Mouse (Mus musculus) MEL-GATA-1-ER (cell line): Measurements from ENCODE around the gene Olfr1132.
"Not testable (repeated sequence)": the region's sequence is repeated elsewhere in the genome, so short reads cannot be mapped to it uniquely, and the experiment has no call there.

ENCODE experiments used
- DNase-seq: peaks from one replicate; pipeline ENCODE4 v3.0.0-alpha.2; 2012; ENCODE audit warnings: low read depth; ENCODE audit errors: extremely low read depth

The Olfr1132 gene

GRCm38 (mm10) chr2:87637435-87637834 lies at the start of gene Olfr1132:
Olfr1132 (minus strand) TSS chr2:87637535.
- no peak for DNase-seq

GRCm38 (mm10) chr2:87673564-87673963 lies 36.2 kb upstream of the Olfr1132 start, which contains the start of gene Olfr1135:
Olfr1135 (minus strand) TSS chr2:87673664.
- DNase-seq, result no peak

DNA sequence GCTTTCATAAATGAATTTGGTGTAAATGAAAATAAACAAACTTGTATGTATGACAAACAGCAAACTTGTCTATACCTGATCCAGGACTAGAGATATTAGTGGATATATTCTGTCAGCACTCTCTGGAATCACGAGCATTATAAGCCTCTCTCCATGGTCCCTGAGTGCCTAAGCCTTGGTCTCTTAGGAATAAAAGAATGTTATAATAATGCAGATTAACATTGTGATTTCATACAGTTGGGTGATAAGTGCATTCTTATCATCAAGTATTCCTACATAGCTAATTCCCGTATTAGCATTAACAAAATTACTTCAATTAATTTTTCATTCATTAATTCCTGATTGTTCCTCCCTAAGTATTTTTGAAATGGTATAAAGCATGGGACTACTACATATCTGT lies 21.0 kb upstream of the Olfr1132 start, which contains the start of gene Olfr1134:
Olfr1134 (minus strand) TSS at position 101 of the 400 bp plus-strand sequence.
- DNase-seq, result no peak

DNA sequence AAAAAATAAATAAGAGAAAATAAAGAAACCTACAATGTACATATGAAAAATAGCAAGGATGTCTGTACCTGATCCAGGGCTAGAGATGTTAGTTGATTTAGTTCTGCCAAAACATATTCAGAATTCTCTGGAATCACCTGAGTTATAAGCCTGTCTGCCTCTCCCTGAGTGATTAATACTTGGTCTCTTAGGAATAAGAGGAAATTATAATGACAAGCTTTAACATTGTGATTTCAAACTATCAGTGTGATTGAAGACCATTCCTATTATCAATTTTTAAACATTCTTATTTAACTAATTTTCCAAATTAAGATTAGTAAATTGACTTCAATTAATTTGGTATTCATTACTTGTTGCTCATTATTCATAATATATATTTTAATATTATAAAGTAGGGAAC lies 9.9 kb upstream of the Olfr1132 start, which contains the start of gene Olfr1133:
Olfr1133 (minus strand) TSS at position 101 of the 400 bp plus-strand sequence.
- DNase-seq, result no peak

DNA sequence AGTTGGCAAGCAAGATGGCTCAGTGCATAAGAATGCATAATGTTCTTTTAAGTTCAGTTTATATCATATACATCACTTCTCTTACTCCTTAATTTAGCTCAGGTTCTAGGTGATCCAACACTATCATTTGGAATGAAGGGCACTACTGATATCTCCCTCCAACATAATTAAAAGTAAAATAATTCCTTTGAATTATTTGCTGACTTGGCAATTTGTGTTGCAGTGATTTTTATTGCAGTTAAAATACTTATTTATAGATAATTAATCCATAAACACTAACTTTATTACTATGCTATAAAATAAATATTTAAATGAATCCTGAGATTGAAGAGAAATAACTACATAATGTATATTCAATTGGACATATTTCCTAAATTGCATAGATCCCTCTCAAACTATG lies 5.1 kb upstream of the Olfr1132 start:
- no peak for DNase-seq

DNA sequence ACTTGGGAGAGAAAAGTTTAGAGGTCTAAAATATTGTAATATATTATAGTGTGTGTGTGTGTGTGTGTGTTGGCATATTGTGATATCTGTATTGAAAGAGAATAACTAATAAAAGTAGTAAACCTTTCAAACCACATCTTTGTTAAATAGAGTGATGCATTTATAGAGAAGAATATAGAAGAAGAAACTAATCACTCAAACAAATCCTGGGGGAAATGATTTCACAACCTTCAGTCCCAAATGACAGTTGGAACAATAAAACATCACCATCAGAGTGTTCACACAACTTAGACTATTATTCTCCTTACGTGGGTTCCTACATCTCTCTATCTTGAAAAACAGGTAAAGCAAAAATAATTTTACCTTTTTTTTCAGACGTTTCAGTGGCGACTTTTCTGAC lies 10.5 kb downstream of the Olfr1132 start, which contains the start of gene Olfr1131:
Olfr1131 (plus strand) TSS at position 301 of the 400 bp plus-strand sequence.
- no peak for DNase-seq

DNA sequence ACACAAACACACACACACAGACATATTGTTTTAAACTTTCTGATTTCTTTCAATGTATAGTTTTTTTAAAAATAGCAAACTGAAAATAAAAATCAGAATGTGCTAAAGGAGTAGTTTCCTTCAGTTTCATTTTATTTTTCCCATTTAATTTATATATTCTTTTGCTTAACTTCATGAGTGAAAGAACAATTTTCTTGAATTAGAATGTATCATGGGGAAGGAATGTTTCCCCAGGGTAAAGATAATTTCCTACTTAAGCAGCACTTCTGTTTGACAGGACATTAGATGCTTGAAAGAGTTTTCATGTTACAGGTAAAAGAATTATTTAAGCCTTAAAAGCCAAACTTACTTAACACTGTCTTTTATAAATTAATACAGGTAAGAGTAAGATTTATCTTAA lies 31.4 kb downstream of the Olfr1132 start, which contains the start of gene Olfr1130:
Olfr1130 (plus strand) TSS at position 301 of the 400 bp plus-strand sequence.
- DNase-seq, result not testable (repeated sequence)
